Mouse (Mus musculus) megakaryocyte, embryonic 14.5 days (primary cell): ENCODE measurements around the gene Chchd1. TPM values are rescaled to one million over a fixed set of nuclear protein-coding genes. Genes with fewer than 3 reads are reported as not detected.
"Not testable (repeated sequence)": the region's sequence is repeated elsewhere in the genome, so short reads cannot be mapped to it uniquely, and the experiment has no call there.

ENCODE experiments used
- H3K27me3 ChIP-seq: replicated peaks from 2 replicates; pipeline ENCODE3; 2012; ENCODE audit warnings: inconsistent platforms
- H3K36me3 ChIP-seq: replicated peaks from 2 replicates; pipeline ENCODE3; 2012; ENCODE audit warnings: low read length, inconsistent platforms, mixed read lengths
- H3K4me1 ChIP-seq: 2 replicates; pipeline ENCODE4 v1.6.1; 2012; ENCODE audit warnings: inconsistent platforms
- H3K4me3 ChIP-seq: replicated peaks from 2 replicates; pipeline ENCODE3; 2012; ENCODE audit warnings: moderate library complexity, mild to moderate bottlenecking, inconsistent platforms
- H3K9me3 ChIP-seq: 2 replicates; pipeline ENCODE4 v1.6.1; 2012; ENCODE audit warnings: inconsistent platforms
- FLI1 ChIP-seq: IDR thresholded peaks from 2 replicates; pipeline ENCODE4 v1.6.1; 2012; ENCODE audit warnings: low read length, inconsistent platforms, mixed read lengths
- GATA1 ChIP-seq: IDR thresholded peaks from 3 replicates; pipeline ENCODE4 v1.6.1; 2012; ENCODE audit warnings: mixed read lengths, low read length, inconsistent platforms, borderline replicate concordance
- polyA plus RNA-seq: library from polyadenylated mRNA; stranded (reverse); fragments of >175 nt; gene quantifications from 2 replicates; pipeline ENCODE4 v1.2.3, GENCODE M21; 2012; ENCODE audit warnings: low replicate concordance; ENCODE audit not compliant: insufficient read depth

The Chchd1 gene
- polyA plus RNA-seq, 1 experiment = 7.2 TPM

DNA sequence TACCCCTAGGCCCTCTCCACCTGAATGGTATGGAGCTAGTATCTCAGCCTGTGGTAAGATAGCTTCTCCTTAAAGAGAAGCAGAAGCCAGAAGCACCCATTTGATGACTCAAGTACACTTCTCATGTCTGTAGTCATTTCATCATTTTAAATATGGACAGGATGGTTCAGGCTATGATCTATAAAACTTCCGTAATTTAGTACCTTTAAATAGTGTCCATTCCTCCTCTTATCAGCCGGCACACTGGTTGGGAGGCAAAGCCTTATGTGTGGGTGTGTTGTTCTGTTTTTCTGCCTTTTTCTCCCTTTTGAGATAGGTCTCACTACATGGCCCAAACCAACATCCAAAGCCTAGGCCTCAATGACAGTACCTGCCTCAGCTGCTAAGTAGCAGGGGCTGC, 4.3 kb upstream of the Chchd1 start:
- TF ChIP-seq FLI1 (no peak), GATA1 (no peak)
- peaks cover 36% of the 10 kb centered on the region for H3K36me3 ChIP-seq
- no peaks in the 10 kb centered on the region for H3K27me3 ChIP-seq
- no peak overlapping the region for H3K4me3 ChIP-seq
- H3K4me1 ChIP-seq = peaks cover 79% of the 10 kb centered on the region
- H3K9me3 ChIP-seq = no peaks in the 10 kb centered on the region

DNA sequence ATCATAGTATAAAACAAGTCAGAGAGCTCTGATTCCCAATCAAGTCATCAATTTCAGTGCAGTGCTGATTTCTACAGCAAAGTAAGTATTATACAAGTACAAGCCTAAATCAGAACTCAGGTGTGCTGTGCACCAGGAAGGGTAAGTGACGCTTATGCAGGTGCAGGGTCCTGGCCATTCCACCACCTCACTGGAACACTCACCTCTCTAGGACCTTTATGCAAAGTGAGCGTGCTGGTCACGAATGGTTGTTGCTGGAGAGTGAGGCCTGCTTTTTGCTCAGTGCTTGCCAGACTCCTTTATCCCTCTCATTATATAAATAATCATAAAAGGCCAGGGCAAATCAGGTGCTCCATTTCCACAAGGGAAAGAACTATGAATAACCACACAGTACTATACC, 2.4 kb upstream of the Chchd1 start:
- Histone ChIP-seq H3K27me3 (no peaks in the 10 kb centered on the region), H3K36me3 (peaks cover 40% of the 10 kb centered on the region), H3K4me3 (peak overlapping the region; percentile 48), H3K9me3 (no peaks in the 10 kb centered on the region), H3K4me1 (peaks cover 78% of the 10 kb centered on the region)
- TF ChIP-seq FLI1 (no peak), GATA1 (no peak)

DNA sequence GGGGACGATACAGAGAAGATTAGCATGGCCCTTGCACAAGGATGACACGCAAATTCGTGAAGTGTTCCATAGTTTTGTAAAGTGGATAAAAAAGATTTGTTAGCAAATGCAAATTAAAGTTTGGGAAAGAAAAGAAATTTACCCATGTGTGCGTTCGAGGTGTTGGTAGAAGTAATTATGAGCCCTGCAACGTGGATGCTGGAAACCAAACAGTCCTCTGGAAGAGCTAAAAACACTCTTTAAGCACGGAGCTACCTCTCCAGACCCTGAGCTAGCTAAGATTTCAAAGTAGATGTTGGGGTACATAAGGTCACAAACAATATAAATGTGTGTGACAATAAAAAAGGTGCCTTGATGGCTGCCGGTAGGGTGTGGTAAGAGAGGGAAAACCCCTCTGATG, 1.3 kb upstream of the Chchd1 start:
- Histone ChIP-seq H3K4me3 (peak overlapping the region; percentile 98), H3K27me3 (no peaks in the 10 kb centered on the region), H3K9me3 (no peaks in the 10 kb centered on the region), H3K36me3 (peaks cover 41% of the 10 kb centered on the region), H3K4me1 (peaks cover 71% of the 10 kb centered on the region)
- no peak for TF ChIP-seq GATA1
- TF ChIP-seq FLI1 = no peak

DNA sequence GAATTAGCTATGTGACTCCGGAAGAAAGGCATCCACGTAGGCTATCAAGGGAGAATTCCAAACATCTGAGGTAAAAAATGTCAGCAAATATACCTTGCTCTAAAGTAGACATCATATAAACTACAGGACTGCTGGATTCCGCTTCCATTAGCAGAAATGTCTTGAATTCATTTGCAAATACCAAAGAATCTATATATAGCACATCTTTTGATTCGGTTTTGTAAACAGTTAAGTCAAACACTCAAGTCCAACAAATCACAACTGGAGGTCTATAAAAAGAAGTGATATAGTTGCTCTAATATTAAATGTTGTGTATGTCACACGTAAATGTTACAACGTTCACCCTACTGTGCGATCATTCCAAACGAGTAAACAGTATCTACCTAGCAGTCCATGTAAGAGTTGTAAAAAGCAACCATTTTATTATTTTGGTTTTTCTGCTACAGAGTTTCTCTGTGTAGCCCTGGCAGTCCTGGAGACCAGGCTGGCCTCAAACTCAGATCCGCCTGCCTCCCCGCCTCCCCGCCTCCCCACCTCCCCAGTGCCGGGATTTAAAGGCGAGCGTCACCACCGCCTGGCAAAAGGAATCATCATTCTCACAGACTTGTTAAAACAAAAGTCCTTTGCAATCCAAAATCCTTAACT, 588 bp upstream of the Chchd1 start:
- no peaks in the 10 kb centered on the region for H3K27me3 ChIP-seq
- H3K36me3 ChIP-seq = peaks cover 41% of the 10 kb centered on the region
- peaks cover 69% of the 10 kb centered on the region for H3K4me1 ChIP-seq
- peak overlapping the region; percentile 98 for H3K4me3 ChIP-seq
- H3K9me3 ChIP-seq = no peaks in the 10 kb centered on the region
- TF ChIP-seq FLI1 (no peak), GATA1 (no peak)

DNA sequence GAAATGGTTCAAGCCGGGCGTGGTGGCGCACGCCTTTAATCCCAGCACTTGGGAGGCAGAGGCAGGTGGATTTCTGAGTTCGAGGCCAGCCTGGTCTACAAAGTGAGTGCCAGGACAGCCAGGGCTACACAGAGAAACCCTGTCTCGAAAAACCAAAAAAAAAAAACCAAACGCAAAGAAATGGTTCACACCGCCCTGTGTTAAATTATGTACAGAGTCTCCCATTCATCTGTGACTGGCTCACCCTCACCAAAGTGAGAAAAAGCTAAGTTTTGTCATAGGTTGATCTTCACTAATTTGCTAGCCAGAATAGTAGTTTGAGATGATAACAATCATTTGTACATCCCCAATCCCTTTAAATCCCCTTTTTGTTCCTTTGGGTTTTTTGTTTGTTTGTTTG, 655 bp downstream of the Chchd1 start:
- Histone ChIP-seq H3K36me3 (peaks cover 33% of the 10 kb centered on the region), H3K4me1 (peaks cover 63% of the 10 kb centered on the region), H3K4me3 (peak overlapping the region; percentile 98)
- not testable (repeated sequence) for H3K9me3 ChIP-seq, H3K27me3 ChIP-seq

DNA sequence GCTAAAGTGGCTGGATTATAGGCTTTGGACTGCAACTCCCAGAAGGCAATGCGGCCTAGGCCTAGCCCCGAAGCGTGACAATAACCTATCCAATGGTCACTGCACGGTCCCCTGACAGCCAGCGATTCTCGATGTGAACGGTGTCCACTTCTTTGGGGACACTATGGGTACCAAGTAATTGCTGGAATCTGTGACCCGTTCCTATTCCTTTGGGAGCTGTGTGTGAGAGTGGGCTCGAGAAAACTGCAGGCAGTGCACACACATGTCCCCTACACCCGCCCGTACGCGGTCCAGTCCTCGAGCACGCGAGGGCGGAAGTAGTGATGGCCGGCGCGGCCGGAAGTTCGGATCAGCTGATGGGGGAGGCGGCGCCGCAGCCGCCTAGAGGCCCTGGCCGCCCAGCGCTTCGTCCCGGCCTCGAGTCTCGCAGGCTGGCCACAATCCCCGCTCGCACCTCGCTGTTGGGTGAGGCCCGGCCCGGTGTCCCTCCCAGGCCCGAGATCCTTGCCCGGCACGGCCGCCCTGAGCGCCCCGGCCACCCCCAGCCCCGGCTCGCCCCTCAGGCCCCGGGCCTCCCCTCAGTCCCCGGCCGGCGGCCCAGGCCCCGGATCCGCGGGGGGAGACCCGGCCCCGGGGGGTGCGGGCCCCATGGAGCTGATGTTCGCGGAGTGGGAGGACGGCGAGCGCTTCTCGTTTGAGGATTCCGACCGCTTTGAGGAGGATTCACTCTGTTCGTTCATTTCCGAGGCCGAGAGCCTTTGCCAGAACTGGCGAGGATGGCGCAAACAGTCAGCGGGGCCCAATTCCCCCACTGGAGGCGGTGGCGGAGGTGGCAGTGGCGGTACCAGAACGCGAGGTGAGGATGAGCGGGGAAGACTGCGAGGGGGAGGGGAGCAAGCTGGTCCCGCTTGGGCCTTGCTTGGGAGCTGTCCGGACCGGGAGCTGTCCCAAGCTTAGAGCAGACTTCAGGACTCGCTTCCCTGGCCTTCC, 4.7 kb downstream of the Chchd1 start, which contains the start of gene Zswim8:
Gene Zswim8 (plus strand): TSS at position 352 of the 990 bp plus-strand sequence.
- Histone ChIP-seq H3K4me3 (peak within 1 kb of the TSS; percentile 97), H3K9me3 (no peaks in the 10 kb centered on the region), H3K27me3 (no peaks in the 10 kb centered on the region), H3K4me1 (peaks cover 43% of the 10 kb centered on the region), H3K36me3 (peaks cover 47% of the 10 kb centered on the region)
- TF ChIP-seq GATA1 (no peak), FLI1 (peak; percentile 63; the same call in 1 of the 2 replicates)

DNA sequence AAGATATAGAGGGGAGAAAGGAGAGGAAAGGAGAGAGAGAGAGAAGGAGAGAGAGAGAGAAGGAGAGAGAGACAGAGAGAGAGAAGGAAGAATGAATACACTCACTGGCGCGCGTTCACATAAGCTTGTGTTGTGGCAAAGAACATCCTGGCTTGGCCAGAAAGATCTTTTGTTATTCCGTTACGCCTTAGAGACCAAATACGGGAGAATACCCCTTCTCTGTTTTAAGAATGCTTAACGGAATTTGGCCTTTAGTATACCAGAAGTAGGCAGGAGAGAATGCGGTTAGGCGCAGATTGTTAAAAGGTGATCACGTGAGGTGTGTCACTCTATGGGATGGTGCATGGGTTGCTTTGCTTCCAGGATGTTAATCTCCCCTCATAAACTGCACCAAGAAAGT, 5.4 kb downstream of the Chchd1 start:
- Histone ChIP-seq H3K36me3 (peaks cover 54% of the 10 kb centered on the region), H3K4me3 (peak overlapping the region; percentile 97), H3K27me3 (no peaks in the 10 kb centered on the region), H3K4me1 (peaks cover 44% of the 10 kb centered on the region), H3K9me3 (no peaks in the 10 kb centered on the region)
- TF ChIP-seq GATA1 = no peak
- no peak for TF ChIP-seq FLI1

DNA sequence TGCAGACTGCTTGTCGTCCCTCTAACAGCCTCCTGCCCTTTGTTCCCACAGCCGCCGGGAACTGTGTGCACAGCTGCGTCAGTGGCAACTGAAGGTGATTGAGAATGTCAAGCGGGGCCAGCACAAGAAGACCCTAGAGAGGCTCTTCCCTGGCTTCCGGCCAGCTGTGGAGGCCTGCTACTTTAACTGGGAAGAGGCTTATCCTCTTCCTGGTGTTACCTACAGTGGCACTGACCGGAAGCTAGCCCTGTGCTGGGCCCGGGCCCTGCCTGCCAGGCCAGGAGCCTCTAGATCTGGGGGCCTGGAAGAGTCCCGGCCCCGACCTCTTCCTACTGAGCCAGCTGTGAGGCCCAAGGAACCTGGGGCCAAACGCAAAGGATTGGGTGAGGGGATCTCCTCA, 11.0 kb downstream of the Chchd1 start:
- TF ChIP-seq GATA1 (no peak), FLI1 (no peak)
- H3K9me3 ChIP-seq = no peaks in the 10 kb centered on the region
- peaks cover 95% of the 10 kb centered on the region for H3K36me3 ChIP-seq
- H3K27me3 ChIP-seq = no peaks in the 10 kb centered on the region
- no peak overlapping the region for H3K4me3 ChIP-seq
- peaks cover 20% of the 10 kb centered on the region for H3K4me1 ChIP-seq

DNA sequence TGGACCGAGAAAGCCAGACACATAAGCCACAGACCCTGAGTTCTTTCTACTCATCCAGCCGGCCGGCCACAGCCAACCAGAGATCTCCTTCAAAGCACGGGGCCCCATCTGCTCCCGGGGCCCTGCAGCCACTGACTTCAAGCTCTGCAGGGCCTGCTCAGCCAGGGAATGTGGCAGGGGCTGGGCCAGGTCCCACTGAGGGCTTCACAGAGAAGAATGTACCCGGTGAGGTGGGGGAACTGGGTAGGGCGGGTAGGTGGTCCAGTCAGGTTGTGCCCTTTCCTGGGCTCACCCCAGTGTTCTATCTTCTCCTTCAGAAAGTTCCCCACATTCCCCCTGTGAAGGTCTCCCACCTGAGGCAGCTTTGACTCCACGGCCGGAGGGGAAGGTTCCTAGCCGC, 15.6 kb downstream of the Chchd1 start:
- no peak for TF ChIP-seq GATA1
- TF ChIP-seq FLI1 = no peak
- Histone ChIP-seq H3K4me3 (no peak overlapping the region), H3K4me1 (peaks cover 9% of the 10 kb centered on the region; the same call in 1 of the 2 replicates), H3K27me3 (no peaks in the 10 kb centered on the region), H3K9me3 (no peaks in the 10 kb centered on the region), H3K36me3 (peaks cover 100% of the 10 kb centered on the region)

DNA sequence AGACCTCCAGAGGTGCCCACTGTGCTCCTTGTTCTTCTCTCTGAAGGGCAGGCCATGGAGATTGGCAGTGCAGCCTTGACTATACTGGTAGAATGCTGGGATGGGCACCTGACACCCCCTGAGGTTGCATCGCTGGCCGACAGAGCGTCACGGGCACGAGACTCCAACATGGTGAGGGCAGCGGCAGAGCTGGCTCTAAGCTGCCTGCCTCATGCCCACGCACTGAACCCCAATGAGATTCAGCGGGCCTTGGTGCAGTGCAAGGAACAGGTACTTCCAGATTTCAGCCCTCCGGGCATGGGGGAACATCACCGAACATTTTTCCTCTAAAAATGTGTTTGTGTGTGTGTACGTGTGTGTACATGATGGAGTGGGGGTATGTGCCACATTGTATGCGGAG, 17.0 kb downstream of the Chchd1 start:
- TF ChIP-seq GATA1 (no peak), FLI1 (no peak)
- H3K4me3 ChIP-seq = no peak overlapping the region
- H3K36me3 ChIP-seq = peaks cover 100% of the 10 kb centered on the region
- H3K4me1 ChIP-seq = peaks cover 13% of the 10 kb centered on the region
- H3K27me3 ChIP-seq = no peaks in the 10 kb centered on the region
- no peaks in the 10 kb centered on the region for H3K9me3 ChIP-seq
